Mouse (Mus musculus) neural tube, embryonic 10.5 days (tissue): ENCODE results near the gene Itk.

Experiments used
- DNase-seq: peaks from one replicate; pipeline ENCODE4 v3.0.0-alpha.2; 2017; ENCODE audit warnings: low spot score; ENCODE audit errors: extremely low spot score

Itk gene

DNA sequence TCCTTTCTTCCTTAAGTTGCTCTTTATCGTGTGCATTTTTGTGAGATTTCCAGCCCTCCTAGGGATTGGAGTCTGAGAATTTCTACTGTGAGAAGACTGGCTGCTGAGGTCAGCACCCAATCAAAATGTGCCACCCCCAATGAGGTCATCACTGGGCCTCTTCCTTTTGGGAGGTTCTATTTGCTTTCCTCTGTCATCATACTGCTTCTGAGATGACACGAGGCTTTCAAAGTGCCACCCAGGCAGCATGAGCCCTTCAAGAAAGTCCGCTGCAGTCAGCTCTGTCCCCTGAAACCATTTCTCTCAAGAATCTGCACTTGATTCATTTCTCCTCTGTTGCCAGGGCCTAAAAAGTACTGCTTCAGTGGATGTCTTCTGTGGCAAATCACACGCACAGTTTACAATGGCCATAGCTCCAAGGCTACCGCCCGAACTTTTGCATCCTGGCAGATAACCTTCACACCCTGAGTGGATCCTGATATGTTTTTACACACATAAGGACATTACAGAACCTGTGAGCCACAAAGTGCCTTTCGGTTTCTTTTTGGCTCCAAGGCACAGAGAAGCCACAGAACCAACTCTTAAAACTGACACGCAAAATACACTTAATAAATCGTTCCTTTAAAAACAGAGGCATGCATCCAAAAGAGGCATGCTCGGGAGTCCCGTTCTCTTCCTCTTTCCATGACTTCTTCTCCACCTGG, 80.9 kb downstream of the Itk start:
- no peak for DNase-seq

DNA sequence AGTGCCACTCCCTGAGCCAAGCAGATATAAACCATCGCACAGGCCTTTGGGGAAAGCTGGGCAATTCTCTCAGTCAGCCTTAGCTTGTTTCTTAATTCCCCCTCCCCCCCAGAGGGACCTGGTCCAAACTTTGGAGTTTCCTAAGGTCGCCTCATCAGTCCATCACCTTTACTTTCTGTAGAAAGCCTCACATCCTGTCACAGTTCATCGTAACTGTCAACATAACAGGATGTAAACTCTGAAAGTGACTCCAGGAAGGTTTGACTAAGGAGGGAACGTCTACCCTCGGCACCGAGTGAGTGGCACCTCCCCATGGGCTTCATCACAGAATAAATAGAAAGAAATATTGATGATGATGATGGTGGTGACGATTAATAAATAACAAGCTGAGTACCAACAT, 81.5 kb downstream of the Itk start:
- DNase-seq: no peak

- DNase-seq: no peak
These were observed 82.5 kb downstream of the Itk start for GRCm38 (mm10) chr11:46306776-46307175.

DNA sequence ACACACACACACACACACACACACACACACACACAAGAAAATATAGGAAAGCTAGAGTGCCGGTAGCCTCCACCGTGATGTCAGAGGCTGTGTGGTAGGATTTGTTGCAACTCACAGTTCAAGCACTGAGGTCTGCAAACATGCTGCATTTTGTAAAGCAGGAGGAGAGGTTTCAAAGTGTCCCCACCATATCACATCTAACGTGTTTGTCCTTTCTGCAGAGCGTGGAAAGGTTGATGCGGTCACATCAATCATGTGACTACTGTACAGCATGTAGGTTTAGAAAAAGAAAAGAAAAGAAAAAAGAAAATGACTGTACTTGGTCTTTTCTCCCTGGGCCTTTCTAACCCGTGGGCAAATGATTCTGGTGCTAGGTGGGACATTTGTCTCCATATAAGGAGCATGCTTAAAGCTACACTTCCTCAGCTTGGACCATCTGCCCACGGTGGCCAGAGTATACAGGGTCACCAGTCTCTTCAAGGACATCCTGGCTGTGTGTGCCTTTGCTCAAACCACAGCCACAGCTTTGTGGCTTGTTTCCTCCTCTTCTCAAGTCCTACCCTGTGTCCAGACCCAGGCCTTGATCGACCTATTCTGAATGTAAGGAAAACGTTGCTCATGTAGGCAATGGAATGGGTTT, 83.3 kb downstream of the Itk start:
- no peak for DNase-seq

DNA sequence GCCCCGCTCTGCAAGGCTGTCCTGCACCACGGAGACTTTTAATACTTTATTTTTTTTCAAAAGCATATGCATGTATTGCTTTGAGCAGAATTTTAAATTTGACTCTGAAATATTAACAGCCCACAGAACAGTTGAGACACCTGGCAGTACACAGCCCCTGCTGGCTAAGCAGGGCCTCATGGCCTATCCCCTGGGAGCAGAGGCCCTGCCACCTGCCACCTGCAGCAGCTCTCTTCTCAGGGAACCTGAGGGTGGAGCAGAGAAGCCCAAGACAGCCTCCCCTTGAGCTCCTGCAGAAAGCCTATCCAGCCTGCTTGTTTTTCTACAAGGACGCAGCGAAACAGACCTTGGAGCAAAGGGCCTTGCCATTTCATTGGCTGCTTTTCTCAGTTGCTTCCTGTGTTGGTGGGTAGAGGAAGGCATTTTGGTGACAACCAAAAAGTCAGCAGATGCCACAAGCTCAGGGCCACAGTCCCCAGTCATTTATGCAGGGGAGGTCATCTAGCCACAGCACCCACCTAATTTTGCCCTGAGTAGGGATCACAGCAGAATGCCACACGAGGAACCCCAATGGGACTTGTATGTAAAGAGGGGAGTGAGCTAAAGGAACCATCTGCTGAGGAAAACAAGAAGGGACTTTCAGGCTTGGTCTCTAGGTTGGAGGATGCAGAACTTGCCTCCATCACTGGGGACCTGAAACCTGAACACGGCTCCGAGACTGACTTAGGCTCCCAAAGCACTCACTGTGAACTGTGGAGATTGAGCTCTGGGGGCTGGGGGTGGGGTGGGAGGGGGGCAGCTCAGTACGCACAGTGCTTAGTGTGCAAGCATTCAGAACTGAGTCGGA, 84.2 kb downstream of the Itk start:
- no peak for DNase-seq

DNA sequence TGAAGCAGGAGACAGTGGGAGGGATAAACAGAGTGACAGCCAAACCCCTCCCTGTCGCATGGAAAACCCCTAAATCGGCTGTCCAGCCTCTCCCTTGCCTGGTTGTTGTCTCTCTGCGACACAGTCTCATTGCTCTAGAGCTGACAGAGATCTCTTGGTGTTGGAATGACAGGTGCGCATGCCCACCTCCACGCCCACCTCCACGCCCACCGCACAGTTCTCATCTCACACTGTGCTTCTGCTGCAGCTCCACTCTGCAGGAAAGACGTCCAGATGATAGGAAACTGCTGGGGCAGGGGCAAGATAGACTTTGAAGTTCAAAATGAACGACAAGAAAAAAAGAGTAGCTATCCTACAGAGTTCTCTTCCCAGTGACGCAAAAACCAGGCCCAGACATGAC, 85.2 kb downstream of the Itk start:
- no peak for DNase-seq

DNA sequence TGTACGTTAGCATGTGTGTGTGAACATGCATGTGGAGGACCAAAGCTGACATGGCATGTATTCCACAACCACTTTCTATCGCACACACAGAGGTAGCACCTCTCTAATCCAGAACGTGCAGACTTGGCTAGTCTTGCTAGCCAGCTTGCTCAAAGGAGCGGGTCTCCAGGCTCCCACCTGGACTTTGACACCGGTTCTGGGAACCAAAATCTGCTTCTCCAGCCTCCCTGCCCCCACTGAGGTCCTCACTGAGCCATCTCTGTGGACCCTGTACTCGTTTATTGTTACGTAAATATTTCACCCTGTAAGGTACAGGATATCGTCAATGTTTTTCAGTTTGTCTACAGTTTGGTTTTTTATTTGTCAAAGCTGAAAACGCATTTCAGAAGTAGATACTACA, 86.8 kb downstream of the Itk start:
- no peak for DNase-seq

DNA sequence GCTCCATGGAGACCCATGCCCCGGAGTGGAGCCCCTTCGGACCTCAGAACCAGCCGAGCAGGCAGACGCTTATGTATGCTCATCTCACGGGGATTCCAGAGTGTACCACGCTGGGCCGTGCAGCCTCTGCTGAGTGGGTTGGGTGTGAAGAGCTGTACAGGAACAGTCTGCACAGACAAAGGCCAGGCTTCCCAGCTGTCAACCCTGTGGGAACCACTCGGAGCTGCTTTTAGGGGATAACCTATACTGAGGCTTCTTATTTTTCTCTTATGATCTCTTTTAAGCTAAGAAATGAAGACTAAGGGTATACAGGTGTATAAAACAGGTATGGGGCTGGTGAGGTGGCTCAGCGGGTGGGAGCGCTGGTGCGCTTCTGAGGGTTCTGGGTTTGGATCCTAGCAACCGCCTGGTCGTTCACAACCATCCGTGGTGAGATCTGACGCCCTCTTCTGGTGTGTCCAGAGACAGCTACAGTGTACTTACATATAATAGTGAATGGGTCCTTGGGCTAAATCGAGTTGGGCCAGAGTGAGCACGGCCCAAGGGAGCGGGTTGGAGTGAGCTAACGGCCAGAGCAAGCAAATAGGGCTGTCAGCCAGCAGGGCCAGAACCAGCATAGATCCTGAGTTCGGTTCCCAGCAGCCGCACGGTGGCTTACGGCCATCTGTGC, 87.6 kb downstream of the Itk start:
- no peak for DNase-seq

GRCm38 (mm10) chr11:46299901-46300300, 89.4 kb downstream of the Itk start:
- DNase-seq: no peak

- DNase-seq: no peak
These were observed 90.2 kb downstream of the Itk start for GRCm38 (mm10) chr11:46298889-46299785.

GRCm38 (mm10) chr11:46294390-46294789, 94.9 kb downstream of the Itk start:
- no peak for DNase-seq

- DNase-seq: no peak
These were observed 95.8 kb downstream of the Itk start for GRCm38 (mm10) chr11:46293491-46293890.

DNA sequence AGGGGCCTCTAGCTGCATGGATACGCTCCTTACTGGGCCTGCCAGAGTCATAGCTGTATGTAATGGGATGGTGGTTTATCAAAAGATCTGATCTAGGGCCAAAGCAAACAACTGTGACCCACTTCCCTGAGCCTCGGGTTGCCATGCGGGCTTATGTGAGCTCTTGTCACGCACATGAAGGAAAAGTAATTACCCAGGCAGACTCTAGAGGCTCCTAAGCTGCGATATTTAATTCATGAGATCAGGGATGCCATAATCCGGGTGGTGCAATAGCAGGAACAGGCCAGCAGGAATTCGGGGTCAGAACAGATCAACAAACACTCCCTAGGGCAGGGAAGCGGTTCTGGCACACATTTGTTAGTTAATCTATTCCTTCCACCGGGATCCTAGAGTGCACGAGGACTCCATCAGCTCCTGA, 98.3 kb downstream of the Itk start:
- DNase-seq: no peak

DNA sequence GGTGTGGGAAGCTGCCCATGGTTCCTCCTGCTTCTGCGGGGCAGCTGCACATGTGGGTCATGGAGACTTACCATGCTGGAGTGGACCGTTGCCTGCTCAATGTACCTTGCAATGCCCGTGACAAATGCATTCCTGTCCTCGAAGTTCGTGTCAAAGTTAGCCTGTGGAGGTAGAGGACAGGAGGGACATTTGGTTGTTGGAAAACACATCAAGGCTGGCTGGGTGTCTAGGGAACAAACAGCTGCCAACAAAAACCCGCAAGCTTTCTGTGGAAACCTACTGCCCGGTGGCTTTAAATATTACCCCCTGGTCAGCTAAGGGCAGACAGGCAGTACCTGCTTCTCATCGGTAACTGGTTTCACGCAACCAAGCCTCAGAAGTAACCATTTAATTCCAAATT, 99.8 kb downstream of the Itk start:
- no peak for DNase-seq

DNA sequence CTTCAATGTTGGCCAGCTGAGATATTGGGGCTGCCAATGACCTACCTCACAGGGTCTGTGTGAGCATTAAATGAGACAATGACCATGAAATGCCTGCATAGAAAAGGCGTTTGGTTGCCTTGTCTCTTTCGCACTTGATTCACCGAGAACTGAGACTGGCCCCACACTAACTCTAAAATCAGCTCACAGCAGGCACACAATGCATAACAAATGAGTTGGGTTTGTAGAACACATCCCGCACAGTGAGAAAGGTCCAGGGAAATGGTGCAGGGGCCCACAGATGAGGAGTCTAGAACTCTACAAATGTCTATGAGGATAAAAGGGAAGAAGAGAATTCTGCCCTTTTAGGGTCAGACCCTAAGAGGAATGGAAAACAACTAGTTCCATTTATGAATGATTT, 100.3 kb downstream of the Itk start:
- no peak for DNase-seq

- DNase-seq: no peak
These were observed 101.2 kb downstream of the Itk start for GRCm38 (mm10) chr11:46288091-46288490.

- DNase-seq: no peak
These were observed 102.5 kb downstream of the Itk start for GRCm38 (mm10) chr11:46286803-46287202.

DNA sequence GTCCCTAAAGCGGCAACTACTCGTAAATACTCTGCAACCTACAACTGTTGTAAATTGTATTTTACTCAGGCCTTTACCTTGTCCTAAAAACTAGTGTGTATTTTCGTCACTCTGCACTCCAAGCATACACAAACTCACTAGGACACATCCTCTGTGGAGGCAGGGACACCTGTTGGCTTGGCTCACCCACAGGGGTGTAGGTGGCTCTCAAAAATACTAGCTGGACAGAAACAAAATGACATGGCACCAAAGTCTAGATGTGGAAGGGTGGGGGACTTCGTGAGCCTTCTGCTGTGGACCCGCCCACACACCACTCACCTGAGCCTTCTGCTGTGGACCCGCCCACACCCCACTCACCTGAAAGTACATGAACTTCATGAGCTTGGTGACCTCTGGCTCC, 105.5 kb downstream of the Itk start:
- no peak for DNase-seq

GRCm38 (mm10) chr11:46282612-46283011, 106.7 kb downstream of the Itk start:
- DNase-seq: no peak

- DNase-seq: no peak
These were observed 110.6 kb downstream of the Itk start for GRCm38 (mm10) chr11:46278709-46279108.

DNA sequence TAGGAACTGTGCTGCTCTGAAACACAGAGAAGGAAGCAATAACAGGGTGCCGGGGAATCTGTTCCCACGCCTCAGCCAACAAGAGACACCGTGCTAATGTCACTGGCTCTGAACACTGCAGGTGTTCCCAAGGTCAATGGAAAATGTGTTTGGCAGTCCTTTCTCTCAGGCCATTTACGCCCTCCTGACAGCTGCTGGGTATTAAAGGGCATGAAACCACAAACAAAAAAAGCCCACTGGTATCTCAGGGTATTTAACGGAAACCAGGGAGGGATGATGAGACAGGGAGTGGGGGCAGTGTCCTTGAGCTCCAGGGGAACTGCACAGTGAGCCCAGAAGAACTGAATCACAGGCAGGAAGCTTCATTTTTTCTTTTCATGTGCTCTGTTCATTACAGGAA, 111.2 kb downstream of the Itk start:
- no peak for DNase-seq
